Mouse (Mus musculus) embryonic fibroblast, embryonic 13.5 days (primary cell): ENCODE results near the gene Catsperz.

Source experiments
- CTCF ChIP-seq: IDR thresholded peaks from 2 replicates; pipeline ENCODE4 v1.5.1; 2011; ENCODE audit warnings: mild to moderate bottlenecking, control low read depth, low read length, moderate library complexity, borderline replicate concordance; ENCODE audit not compliant: insufficient read depth
- POLR2A ChIP-seq: IDR thresholded peaks from 2 replicates; pipeline ENCODE4 v1.6.1; 2011; ENCODE audit warnings: low read depth, mild to moderate bottlenecking, control low read depth, low read length, moderate library complexity

DNA sequence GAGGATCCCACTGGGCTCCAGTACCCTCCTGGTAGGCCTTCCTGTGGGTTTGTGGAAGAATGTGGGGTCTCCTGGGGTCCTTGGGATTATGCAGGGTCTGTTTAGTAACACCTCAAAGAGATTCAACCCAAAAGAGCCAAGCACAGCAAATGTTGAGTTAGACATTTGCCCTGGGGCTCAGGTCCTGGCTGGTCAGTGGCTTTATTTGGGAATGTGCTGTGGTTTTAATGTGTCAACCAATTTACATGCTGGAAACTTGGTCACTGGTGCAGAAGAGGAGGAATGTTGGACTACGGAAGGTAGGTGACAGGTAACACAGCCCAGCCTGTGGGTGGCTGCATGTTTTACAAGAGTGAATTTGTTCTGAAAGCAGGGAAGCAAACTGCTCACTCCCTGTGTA lies 22.1 kb downstream of the Catsperz start:
- TF ChIP-seq CTCF (no peak), POLR2A (no peak)
